Mouse (Mus musculus) embryonic facial prominence, embryonic 11.5 days (tissue): Measurements from ENCODE around the gene Smarca4. TPM values are rescaled to one million over a fixed set of nuclear protein-coding genes. Genes with fewer than 3 reads are reported as not detected.

Source experiments
- ATAC-seq: fragments of 200-750 bp; cut with Nextera tagmentation; replicated peaks from 2 replicates; pipeline ENCODE4 v1.8.0; 2017; ENCODE audit warnings: low read depth; ENCODE audit not compliant: insufficient number of reproducible peaks, low FRiP score, low TSS enrichment
- DNase-seq: peaks from one replicate; pipeline ENCODE4 v3.0.0-alpha.2; 2015; ENCODE audit warnings: low spot score
- H3K27ac ChIP-seq: fragments of 300-500 bp; sonication (generic); replicated peaks from 2 replicates; pipeline ENCODE4 v1.5.1; 2014; ENCODE audit warnings: mild to moderate bottlenecking, low read depth, low read length, control low read depth
- H3K27me3 ChIP-seq: fragments of 300-500 bp; sonication (generic); 2 replicates; pipeline ENCODE4 v1.6.1; 2014; ENCODE audit warnings: mild to moderate bottlenecking, low read length, moderate library complexity, mixed read lengths; ENCODE audit not compliant: control insufficient read depth, insufficient read depth
- H3K36me3 ChIP-seq: fragments of 300-500 bp; sonication (generic); replicated peaks from 2 replicates; pipeline ENCODE4 v1.6.1; 2014; ENCODE audit warnings: low read depth, mild to moderate bottlenecking, low read length, moderate library complexity, mixed read lengths; ENCODE audit not compliant: control insufficient read depth, insufficient read depth
- H3K4me1 ChIP-seq: fragments of 300-500 bp; sonication (generic); 2 replicates; pipeline ENCODE4 v1.6.1; 2014; ENCODE audit warnings: low read length, mixed read lengths; ENCODE audit not compliant: control insufficient read depth, insufficient read depth
- H3K4me2 ChIP-seq: fragments of 300-500 bp; sonication (generic); 2 replicates; pipeline ENCODE4 v1.6.1; 2014; ENCODE audit warnings: low read depth, mild to moderate bottlenecking, control low read depth, low read length, moderate library complexity
- H3K4me3 ChIP-seq: fragments of 300-500 bp; sonication (generic); 2 replicates; pipeline ENCODE4 v1.5.1; 2014; ENCODE audit warnings: low read depth, low read length, control low read depth
- H3K9ac ChIP-seq: fragments of 300-500 bp; sonication (generic); replicated peaks from 2 replicates; pipeline ENCODE4 v1.6.1; 2014; ENCODE audit warnings: mild to moderate bottlenecking, control low read depth, low read length
- H3K9me3 ChIP-seq: fragments of 300-500 bp; sonication (generic); replicated peaks from 2 replicates; pipeline ENCODE4 v1.6.1; 2016; ENCODE audit warnings: mild to moderate bottlenecking, low read length, inconsistent platforms, mixed read lengths; ENCODE audit not compliant: control insufficient read depth
- WGBS: fragments of 180-500 bp; shearing (Covaris S2); extraction: QIAGEN DNeasy Blood & Tissue Kit; methylation state at CpG from one replicate; pipeline ENCODE4 v1.1.7; 2014; 5-methylcytosine and 5-hydroxymethylcytosine counted together
- polyA plus RNA-seq: library from polyadenylated mRNA; unstranded; fragments of >200 nt; fragmentation: Nextera tagmentation; extraction: Ambion mirVana; gene quantifications from 2 replicates; pipeline ENCODE4 v1.2.1, GENCODE M21; 2014

The Smarca4 gene
- polyA plus RNA-seq, 1 experiment from 2014 or later, result 106 TPM

DNA sequence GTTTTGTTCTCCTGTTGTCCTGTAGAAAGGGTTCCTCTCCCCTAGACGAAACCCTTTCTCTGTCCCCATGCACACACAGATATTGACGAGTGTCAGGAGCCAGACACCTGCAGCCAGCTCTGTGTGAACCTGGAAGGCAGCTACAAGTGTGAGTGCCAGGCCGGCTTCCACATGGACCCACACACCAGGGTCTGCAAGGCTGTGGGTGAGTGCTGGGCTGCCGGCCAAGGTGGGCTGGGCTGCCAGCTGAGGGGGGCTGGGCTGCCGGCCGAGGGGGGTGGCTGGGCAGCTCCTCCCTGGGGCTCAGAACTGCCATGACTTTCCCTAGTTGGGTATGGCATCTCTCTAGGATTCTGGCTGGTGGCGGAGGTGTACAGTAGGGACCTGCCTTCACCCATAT lies 122.8 kb downstream of the Smarca4 start:
- no peak overlapping the region for H3K4me2 ChIP-seq
- DNase-seq (no peak), ATAC-seq (no peak)
- no peak overlapping the region for H3K9ac ChIP-seq
- H3K36me3 ChIP-seq, result peaks cover 51% of the 10 kb centered on the region
- 91% methylated on average over 7 of the region's 7 CpGs for WGBS
- H3K27me3 ChIP-seq, result no peaks in the 10 kb centered on the region
- no peaks in the 10 kb centered on the region for H3K4me1 ChIP-seq
- H3K27ac ChIP-seq, result no peak overlapping the region
- H3K4me3 ChIP-seq, result no peak overlapping the region
- H3K9me3 ChIP-seq, result no peaks in the 10 kb centered on the region

DNA sequence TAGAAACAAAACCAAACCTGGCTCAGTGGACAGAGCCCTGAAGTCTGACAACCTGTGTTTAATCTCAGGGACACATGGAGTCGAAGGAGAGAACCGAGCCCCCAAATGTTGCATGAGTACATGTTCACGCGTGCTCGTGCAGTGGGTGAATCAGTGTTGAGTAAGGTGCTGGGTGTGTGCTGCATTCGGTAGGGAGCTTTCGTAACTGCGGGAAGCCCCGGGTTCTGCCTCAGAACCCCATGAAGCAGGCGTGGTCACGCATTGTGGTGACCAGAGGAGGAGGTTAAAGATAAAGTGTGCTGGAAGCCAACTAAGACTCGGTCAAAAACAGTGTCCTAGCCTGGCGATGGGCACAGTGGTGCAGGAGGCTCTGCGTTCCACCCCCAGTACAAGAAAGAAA lies 124.5 kb downstream of the Smarca4 start:
- peaks cover 39% of the 10 kb centered on the region for H3K36me3 ChIP-seq
- ATAC-seq, result no peak
- no peak overlapping the region for H3K27ac ChIP-seq
- no peaks in the 10 kb centered on the region for H3K9me3 ChIP-seq
- H3K4me2 ChIP-seq, result no peak overlapping the region
- H3K9ac ChIP-seq, result no peak overlapping the region
- WGBS, result 93% methylated on average over 14 of the region's 14 CpGs
- H3K4me3 ChIP-seq, result no peak overlapping the region
- H3K4me1 ChIP-seq, result no peaks in the 10 kb centered on the region
- no peaks in the 10 kb centered on the region for H3K27me3 ChIP-seq
- no peak for DNase-seq

DNA sequence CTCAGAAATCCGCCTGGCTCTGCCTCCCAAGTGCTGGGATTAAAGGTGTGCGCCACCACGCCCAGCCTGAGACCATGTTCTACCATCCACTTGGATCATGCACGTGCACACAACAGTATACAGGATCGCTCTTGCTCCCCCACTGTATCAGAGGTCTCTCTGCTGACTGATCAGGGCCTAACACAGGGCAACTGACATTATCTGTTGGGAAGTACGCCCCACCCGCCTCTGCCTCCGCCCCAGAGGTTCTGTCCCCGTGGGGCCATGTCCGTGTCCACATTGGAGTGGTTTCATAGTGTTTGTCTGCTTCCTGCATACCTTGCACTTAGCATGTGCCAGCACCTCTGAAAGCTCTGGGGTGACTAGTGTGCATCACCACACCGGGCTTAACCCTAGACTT lies 125.5 kb downstream of the Smarca4 start:
- Histone ChIP-seq H3K27ac (no peak overlapping the region), H3K9ac (no peak overlapping the region), H3K4me1 (no peaks in the 10 kb centered on the region), H3K27me3 (no peaks in the 10 kb centered on the region), H3K9me3 (no peaks in the 10 kb centered on the region), H3K36me3 (peaks cover 42% of the 10 kb centered on the region), H3K4me2 (no peak overlapping the region), H3K4me3 (no peak overlapping the region)
- ATAC-seq, result no peak
- no peak for DNase-seq
- 97% methylated on average over 11 of the region's 11 CpGs for WGBS

DNA sequence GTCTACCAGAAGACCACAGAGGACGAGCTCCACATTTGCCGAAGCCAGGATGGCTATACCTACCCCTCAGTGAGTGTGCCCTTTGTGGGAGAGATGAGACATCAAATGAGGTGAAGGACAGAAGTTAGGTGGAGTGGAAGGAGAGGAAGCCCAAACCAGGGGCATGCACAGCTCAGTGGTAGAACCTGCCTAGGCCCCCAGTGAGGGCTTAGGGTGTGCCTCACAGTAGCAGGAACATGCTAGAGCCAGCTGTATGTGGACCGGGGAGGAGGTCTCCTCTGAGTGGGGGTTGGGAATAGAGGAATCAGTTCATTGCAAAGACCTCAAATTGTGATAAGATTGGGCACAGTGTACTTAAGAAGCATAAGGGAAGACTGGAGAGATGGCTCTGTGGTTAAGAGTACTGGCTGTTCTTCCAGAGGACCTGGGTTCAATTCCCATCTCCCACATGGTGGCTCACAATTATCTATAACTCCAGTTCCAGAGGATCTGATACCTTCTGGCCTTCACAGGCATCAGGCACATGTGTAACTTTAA lies 131.3 kb downstream of the Smarca4 start:
- Histone ChIP-seq H3K27me3 (no peaks in the 10 kb centered on the region), H3K4me2 (no peak overlapping the region), H3K9me3 (no peaks in the 10 kb centered on the region), H3K4me3 (no peak overlapping the region), H3K36me3 (peaks cover 19% of the 10 kb centered on the region), H3K27ac (no peak overlapping the region), H3K4me1 (peaks cover 1% of the 10 kb centered on the region; the same call in 1 of the 2 replicates), H3K9ac (no peak overlapping the region)
- 90% methylated on average over 3 of the region's 3 CpGs for WGBS
- ATAC-seq (no peak), DNase-seq (no peak)

DNA sequence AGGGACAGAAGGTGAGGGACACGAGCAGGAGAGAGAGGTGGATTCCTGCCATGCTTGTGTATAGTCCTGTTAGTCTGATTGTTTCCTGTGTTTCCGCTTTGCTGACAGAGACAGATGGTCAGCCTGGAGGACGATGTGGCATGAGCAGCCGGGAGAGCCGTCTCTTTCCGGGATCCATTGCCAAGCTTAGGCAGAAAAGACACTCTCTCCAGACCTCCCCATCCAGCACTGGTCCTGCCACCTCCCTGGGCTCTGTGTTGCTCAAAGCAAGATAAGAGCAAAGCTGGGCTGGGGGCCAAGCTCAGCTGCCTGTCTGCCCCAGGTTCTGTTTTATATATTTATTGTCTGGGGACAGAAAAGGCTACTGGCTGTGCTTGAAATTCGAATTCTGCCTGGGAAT lies 132.1 kb downstream of the Smarca4 start:
- no peaks in the 10 kb centered on the region for H3K27me3 ChIP-seq
- peaks cover 14% of the 10 kb centered on the region for H3K36me3 ChIP-seq
- no peak for ATAC-seq
- no peak overlapping the region for H3K27ac ChIP-seq
- no peaks in the 10 kb centered on the region for H3K9me3 ChIP-seq
- H3K9ac ChIP-seq, result no peak overlapping the region
- no peak overlapping the region for H3K4me3 ChIP-seq
- 76% methylated on average over 7 of the region's 7 CpGs for WGBS
- no peak for DNase-seq
- H3K4me2 ChIP-seq, result no peak overlapping the region
- peaks cover 2% of the 10 kb centered on the region; the same call in 1 of the 2 replicates for H3K4me1 ChIP-seq

DNA sequence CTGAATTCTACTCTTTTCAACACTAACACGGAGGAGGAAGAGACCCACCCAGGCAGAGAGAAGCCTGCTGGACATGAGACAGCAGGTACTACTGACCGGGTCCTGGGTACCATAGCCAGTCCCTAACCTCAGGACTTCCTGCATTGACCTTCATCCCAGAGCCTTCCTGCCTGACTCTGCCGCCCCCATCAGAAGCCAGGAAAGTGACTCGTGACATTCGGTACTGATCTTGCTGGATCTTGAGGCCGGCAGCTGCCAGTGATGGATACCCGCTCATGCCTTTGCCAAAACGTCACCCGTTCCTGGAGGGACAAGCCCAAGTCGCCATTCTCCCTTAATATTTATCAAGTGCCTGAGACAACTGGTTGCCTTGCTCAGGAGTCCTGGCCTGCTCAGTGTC lies 132.5 kb downstream of the Smarca4 start:
- Histone ChIP-seq H3K4me2 (no peak overlapping the region), H3K4me3 (no peak overlapping the region), H3K27ac (no peak overlapping the region), H3K27me3 (no peaks in the 10 kb centered on the region), H3K4me1 (peaks cover 2% of the 10 kb centered on the region; the same call in 1 of the 2 replicates), H3K9me3 (no peaks in the 10 kb centered on the region), H3K9ac (no peak overlapping the region), H3K36me3 (peaks cover 14% of the 10 kb centered on the region)
- 88% methylated on average over 10 of the region's 10 CpGs for WGBS
- ATAC-seq (no peak), DNase-seq (no peak)

DNA sequence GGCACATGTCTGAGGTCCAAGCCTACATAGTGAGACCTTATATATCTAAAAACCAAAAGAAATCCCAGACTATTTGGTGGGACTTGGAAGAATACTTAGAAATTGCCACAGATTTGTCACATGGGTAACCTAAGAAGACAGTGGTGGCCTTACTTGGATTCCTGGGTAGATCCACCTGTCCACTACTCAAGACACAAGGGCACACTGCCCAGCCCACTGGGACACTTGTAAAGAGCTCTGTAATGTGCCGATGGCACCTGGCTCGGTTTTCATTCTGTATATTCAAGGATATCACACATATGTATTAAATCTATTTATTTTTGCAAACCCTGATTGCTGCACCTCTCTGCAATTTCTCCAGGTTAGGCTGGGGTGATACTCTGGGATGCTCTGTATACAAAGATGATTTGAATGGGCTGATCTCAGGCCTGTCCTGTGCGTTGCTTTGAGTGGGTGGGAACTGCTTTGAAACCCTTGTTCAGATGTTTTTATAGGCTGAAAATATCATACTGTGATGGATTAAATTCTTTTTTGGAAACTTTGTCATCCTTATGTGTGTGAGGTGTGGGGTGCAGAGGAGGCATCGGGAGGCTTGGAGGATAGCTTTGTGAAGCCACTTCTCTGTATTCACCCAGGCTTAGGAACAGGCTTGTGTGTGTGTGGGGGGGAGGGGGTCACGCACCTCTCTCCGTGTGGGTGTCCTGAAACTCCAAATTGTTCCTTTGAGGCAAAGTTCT lies 133.6 kb downstream of the Smarca4 start:
- Histone ChIP-seq H3K4me1 (peaks cover 2% of the 10 kb centered on the region; the same call in 1 of the 2 replicates), H3K9ac (no peak overlapping the region), H3K27me3 (no peaks in the 10 kb centered on the region), H3K9me3 (no peaks in the 10 kb centered on the region), H3K27ac (no peak overlapping the region), H3K4me2 (no peak overlapping the region), H3K4me3 (no peak overlapping the region), H3K36me3 (peaks cover 14% of the 10 kb centered on the region)
- no peak for ATAC-seq
- 86% methylated on average over 6 of the region's 6 CpGs for WGBS
- DNase-seq, result no peak

DNA sequence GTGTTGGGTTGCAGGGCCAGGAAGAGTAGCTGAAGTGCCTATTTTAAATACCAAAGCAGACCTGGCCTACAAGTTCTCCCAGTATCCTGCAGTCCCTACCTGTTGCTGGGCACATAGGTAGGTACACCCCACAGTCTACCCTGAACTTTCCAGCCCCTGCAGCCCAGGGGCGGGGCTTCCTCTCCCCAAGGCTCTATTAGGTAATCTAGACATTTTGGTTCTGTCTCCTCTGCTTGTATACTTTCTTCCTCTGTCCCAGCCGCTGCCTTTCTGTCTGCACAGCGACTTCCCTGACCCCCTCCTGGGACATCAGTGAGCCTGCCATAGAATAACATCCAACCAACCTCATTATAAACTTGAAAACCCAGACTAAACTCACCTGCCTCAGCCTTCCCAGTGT lies 134.4 kb downstream of the Smarca4 start:
- no peak overlapping the region for H3K4me3 ChIP-seq
- no peak overlapping the region for H3K27ac ChIP-seq
- no peaks in the 10 kb centered on the region for H3K9me3 ChIP-seq
- H3K4me2 ChIP-seq, result no peak overlapping the region
- H3K9ac ChIP-seq, result no peak overlapping the region
- 74% methylated on average over 3 of the region's 3 CpGs for WGBS
- DNase-seq, result no peak
- peaks cover 2% of the 10 kb centered on the region; the same call in 1 of the 2 replicates for H3K4me1 ChIP-seq
- no peaks in the 10 kb centered on the region for H3K27me3 ChIP-seq
- ATAC-seq, result no peak
- peaks cover 14% of the 10 kb centered on the region for H3K36me3 ChIP-seq
